In the genomic region with DNA sequence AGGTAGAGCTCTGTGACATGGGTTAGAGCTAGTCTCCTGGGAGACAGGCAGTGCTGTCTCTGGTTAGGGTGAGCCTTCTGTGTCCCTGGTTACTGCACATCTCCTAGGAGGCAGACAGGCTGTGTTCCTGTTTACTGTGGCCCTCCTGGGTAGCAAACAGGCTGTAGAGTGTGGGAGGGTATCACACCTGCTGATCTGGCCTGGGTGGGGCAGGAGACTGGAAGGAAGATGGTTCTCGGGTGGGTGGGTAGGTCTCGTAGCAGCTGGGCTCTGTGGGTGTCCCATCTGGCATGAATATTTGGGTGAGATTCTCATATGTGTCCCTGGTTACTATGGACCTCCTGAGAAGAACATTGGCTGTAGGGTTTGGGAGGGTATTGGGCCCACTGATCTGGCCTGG, we compare ENCODE assay signal across 9 mouse cellular contexts.
"Had no signal": no experiment of that assay in that cellular context is flagged by ENCODE, and none has a peak within 500 bp of the region (broad histone marks: within the 10 kb centered on the region; RNA-seq: fewer than 3 reads in every experiment).

No protein-coding gene starts in this region.

- DNase-seq: kidney, postnatal 14 days; left cerebral cortex, postnatal 4 days; lung, adult 18-20 months; right cerebral cortex, postnatal 14 days; thymus, postnatal 36 days had no signal

- H3K4me3 ChIP-seq: kidney, embryonic 15.5 days; limb, embryonic 13.5 days; midbrain, embryonic 12.5 days had no signal

- H3K27me3 ChIP-seq: kidney, embryonic 15.5 days; limb, embryonic 13.5 days; midbrain, embryonic 12.5 days had no signal

- H3K4me1 ChIP-seq: kidney, embryonic 15.5 days; midbrain, embryonic 12.5 days had no signal

- H3K27ac ChIP-seq: kidney, embryonic 15.5 days; limb, embryonic 13.5 days; liver, embryonic 14.5 days; midbrain, embryonic 12.5 days had no signal
